Mouse (Mus musculus) ES-E14 (cell line): ENCODE data around the gene Cxcl13.

Source experiments
- CHD2 ChIP-seq: IDR thresholded peaks from 2 replicates; pipeline ENCODE4 v1.6.1; 2014; ENCODE audit warnings: mild to moderate bottlenecking, low read depth, low read length, inconsistent platforms
- HCFC1 ChIP-seq: IDR thresholded peaks from 2 replicates; pipeline ENCODE4 v1.6.1; 2012; ENCODE audit warnings: low read length, inconsistent platforms, borderline replicate concordance; ENCODE audit not compliant: insufficient read depth
- MAFK ChIP-seq: IDR thresholded peaks from 2 replicates; pipeline ENCODE4 v1.6.1; 2014; ENCODE audit warnings: mild to moderate bottlenecking, low read depth, low read length, inconsistent platforms; ENCODE audit not compliant: insufficient read depth
- ZC3H11A ChIP-seq: IDR thresholded peaks from 2 replicates; pipeline ENCODE4 v1.6.1; 2012; ENCODE audit warnings: low read depth, mild to moderate bottlenecking, inconsistent platforms, low read length, borderline replicate concordance

DNA sequence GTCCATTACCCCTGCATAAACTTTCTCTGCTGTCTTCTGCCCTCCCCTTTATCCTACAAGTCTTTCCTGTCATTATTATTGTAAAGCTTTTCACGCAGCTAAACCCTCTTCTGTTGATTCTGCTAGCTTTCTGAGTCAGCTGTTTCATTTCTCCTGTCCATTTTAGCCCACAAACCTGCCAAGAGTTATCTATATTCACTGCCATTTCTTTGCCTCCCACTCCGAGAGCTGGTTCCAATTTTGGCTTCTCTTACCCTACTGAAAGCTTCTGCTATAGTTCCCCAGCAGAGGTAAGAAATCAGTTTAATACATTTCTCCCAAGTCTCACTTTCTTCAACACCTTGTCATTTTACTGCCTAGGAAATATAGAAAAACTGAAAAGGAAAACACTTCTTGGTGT, 19.6 kb upstream of the Cxcl13 start:
- TF ChIP-seq HCFC1 (no peak), CHD2 (no peak), ZC3H11A (no peak), MAFK (no peak)
